Mouse (Mus musculus) A20 (cell line): ENCODE data around the gene Traf4.
"Not testable (repeated sequence)": the region's sequence is repeated elsewhere in the genome, so short reads cannot be mapped to it uniquely, and the experiment has no call there.

Experiments used
- DNase-seq: peaks from one replicate; pipeline ENCODE4 v3.0.0-alpha.2; 2011; ENCODE audit warnings: low read depth, low spot score

The Traf4 gene

DNA sequence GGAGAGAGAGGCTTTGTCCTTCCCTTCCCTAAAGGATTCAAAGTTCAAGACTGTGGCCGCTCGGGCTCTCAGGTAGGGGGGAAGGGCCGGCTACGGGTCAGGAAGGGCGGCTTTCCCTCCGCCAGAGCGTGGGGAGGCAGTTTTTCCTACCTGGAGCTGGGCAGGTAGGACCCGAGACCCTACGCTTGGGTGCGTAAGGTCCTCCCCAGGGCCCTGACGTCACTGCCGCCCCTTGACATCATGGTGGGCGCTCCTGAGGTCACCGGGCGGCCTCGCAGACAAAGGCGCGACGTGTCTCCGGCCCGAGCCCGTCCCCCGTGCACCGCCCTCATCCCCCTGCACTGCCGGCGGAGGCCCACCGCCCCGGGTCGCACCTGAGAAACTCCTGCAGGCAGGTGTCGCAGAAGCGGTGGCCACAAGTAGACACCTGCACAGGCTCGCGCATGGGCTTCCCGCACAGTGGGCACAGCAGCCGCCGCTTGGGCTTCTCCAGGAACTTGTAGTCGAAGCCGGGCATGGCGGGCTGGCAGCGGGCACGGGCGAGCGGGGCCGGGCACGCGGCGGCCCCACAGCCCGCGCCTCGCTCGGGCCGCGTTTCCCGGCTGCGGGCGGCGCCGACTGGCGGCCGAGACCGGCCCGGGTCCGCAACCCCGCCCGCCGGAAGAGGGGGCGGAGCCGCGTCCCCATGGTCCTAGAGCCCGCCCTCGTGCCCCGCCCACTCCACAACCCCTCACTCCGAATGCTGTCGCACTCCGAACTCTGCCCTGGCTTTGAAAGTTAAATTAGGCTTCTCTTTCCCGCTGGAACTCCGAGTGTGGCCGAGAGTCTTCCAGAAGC, at the start of gene Traf4:
Gene Traf4, minus strand, starts transcription at position 666 of the 837 bp plus-strand sequence.
- DNase-seq, result peak; percentile 86

DNA sequence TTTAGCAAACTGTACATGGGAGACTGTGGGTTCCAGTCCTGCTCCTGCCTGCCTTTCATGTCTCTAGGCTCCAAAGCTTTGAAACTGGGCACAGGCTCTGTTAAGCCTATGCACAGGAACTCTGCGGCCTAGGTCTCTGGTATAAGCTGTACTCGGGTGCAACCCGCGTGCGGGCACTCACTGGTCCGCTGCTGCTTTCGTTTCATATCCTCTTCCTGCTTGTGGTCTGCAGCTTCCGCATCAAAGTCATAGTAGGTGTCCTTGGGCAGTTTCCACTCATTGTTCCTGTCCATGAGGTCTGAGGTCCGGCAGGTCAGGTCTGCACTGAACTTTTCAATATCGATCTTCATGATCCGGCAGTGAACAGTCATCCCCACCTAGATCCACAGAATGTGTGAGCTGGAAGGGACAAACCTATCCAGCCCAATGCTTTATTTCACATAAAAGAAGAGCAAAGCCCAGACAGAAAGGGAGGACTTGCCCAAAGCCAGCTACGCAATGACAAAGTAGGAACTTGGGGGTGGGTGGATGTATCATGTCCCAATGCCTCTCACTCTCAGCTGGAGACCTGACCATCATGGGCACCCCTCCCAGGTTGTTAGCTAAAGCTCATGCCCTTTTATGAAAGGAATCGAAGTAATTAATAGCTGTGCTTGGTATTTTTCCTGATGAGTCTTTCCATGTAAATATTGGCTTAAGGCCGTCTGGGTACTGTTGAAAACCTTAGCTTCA, 47.9 kb upstream of the Traf4 start:
- DNase-seq, result no peak

DNA sequence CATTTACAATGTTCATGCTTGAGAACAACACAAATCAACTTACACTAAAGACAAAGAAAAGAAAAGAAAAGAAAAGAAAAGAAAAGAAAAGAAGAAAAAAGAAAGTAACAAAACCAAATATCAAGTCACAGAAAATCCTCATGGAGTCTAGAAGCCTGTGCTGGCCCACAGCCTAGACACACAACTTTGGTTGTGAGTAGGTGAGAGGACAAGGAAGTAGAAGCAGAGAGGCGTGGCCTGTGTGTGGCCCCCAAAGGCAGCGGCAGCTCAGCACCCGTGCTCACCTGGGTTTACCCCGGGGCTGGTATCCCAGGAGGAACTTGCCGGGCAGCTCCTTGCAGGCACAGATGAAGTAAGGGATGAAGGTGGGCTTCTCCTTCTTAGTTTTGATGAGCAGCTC, 46.1 kb upstream of the Traf4 start:
- no peak for DNase-seq

DNA sequence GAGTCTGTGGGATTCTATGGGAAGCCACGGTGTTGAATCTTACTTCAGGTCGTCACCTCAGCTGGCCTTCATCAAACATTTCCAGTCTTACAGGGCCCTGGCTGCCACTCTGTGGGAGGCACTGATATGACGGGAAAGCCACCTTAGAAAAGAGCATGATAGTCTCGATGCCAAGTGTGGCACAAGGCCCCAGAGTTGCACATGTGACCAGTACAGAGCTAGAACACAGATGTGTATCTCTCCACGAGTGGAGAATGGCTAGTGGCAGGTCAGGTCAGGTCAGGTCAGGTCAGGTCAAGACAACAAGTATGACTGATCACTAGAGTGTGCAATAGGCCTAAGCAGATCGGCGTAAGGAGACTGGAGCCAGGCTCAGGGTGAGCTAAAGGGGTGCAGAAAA, 45.2 kb upstream of the Traf4 start:
- DNase-seq, result no peak

DNA sequence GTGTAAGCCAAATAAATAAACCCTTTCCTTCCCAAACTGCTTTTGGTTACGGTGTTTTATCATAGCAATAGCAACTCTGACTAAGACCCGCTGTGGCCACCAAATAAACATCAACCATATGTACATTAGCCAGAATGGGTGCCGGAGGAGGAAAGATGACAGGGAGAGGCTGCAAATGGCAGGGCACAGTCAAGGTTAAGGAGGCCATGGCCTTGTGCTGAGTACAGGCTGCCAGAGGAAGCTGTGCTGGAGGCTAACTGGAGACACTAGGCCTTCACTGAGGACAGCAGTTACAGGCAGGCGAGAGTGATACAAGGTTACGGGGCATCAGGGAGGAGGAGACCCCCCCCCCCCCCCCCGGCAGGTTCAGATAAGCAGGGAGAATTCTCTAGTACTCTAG, 44.5 kb upstream of the Traf4 start:
- no peak for DNase-seq

DNA sequence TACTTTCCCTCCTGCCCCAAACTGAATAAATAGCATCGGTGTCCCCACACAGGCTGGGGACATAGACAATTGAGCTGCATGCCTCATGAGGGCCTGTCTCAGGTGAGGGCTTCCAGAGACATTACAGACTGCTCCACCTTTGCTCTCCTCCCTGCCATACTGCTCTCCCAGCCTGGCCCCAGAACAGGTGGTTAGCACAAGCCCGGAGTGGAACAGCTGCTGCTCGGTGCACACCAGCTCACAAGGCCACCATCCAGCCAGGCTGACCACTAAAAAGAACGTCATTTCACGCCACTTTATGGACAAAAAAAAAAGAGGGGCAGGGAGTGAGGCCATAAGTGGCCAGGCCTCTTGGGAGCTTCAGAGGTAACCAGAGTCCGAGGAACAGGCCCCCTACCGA, 41.8 kb upstream of the Traf4 start:
- DNase-seq, result no peak

DNA sequence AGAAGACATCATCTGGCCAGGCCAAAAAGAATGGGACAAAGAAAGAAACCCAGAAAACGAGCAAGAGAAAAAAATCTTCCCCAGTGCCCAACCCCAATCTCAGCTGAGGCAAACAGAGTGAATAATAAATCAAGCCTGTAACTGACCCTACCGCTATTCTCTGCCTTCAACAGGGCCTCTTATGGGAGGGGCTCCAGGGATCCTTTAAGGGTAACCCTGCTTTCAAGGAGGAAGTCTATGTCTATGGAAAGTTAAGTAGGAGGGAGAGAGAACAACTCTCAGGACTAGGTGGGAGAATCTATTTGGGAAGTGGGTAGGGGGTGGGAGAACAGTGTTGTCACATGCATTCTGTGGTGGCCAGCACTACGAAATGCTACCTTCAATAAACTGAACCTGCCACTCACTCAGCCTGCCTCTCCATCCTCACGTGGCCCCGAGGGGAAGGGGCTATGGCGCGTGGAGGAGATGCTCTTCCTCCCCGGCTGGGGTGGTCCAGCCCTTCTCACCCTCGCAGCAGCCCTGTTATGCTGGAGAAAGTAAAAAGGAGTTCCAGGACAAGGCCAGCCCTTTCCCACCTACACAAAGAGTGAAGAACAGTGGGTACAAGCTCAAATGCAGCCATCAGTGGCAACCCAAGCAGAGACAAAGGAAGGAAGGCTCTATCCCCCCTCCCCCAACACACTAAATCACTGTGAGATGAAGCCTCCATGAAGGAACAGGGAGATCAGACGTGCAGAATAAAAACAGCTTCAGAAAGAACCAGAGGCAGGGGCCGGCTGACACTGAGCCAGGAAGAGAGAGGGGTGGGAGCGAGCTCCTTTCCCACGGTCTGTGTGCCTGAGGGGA, 40.2 kb upstream of the Traf4 start:
- no peak for DNase-seq

DNA sequence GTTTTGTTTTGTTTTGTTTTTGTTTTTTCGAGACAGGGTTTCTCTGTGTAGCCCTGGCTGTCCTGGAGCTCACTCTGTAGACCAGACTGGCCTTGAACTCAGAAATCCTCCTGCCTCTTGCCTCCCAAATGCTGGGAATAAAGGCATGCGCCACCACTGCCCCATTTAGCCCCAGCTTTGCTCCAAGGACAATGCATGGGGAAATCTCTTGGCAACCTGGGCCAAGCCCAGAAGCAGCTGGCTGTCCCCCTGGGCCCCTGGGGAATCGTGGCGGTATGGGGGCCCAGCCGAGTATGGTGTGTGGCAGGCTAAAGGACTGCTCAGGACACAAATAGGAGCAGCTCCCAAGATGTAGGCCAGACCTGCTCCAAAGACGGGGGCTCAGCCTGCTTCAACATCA, 38.9 kb upstream of the Traf4 start:
- DNase-seq, result no peak

DNA sequence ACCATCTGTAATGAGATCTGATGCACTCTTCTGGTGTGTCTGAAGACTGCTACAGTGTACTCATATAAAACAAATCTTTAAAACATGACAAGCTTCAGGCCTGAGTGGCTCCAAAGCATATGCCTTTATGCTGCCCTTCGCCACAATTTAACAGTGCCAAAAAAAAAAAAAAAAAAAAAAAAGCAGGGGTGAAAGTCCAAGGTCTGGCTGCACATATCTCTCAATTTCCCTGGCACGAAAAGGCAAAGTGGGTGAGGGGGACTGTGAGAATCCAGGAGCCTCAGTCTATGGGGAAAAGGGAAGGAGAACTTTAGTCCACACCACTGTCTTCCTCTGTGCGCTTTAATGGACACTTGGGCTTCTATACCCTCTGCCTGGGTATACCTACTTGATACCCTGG, 37.0 kb upstream of the Traf4 start:
- no peak for DNase-seq

DNA sequence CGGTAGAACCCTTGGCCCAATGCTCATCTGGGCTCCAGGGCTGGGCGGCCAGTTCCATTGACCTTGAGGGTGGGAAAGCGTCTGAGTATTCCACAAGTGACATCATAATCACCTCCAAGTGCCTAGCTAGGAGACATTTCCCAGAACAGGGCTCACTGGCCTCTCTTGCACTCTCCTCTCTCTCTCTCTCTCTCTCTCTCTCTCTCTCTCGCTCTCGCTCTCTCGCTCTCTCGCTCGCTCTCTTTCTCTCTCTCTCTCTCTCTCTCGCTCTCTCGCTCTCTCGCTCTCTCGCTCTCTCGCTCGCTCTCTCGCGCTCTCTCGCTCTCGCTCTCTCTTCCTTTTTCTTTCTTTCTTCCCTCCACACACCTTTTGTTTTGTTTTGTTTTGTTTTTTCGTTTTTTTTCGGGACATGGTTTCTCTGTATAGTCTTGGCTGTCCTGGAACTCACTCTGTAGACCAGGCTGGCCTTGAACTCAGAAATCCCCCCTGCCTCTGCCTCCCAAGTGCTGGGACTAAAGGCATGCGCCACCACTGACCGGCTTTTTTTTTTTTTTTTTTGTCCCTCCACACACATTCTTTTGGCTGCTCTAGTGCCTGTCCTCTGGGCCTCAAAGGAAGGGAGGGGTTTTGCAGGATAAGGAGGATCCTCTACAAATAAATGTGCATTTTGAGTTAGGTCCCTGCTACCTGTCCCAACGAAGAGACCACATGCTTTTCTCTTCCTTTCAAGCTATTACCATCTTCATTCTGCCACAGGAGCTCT, 29.9 kb upstream of the Traf4 start:
- DNase-seq, result no peak

DNA sequence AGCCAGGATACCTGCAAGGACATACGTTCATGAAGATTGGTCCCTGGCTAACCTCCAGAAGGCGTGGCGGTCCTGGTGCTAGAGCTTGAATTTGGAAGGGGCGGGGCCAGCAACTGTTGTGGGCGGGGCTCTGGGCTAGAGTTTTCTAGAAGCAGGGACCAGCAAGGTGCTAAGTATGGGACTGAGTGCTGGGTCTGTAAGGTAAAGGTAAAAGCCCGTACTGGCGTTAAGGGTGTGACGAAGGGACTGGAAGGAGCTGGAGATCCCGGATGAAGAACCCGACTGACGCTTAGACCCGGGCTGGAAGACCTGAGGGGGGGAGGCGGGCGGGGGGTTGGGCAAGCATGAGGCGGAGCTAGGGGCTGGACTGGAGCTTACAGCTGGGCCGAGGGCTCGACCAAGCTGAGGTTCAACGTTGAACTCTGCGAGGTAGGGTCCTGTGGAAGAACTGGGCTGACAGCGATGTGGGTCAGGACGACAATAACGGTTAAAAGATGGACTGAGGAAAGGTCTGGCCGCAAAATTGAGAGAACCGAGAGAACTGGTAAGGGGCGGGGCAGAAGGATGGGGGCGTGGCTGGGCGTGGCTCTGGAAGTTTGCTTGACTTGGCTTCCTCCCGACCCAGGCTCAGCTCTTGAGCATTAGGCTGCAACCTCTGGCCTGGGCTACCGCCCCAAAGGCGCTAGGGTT, 29.2 kb upstream of the Traf4 start:
- peak; percentile 91 for DNase-seq

DNA sequence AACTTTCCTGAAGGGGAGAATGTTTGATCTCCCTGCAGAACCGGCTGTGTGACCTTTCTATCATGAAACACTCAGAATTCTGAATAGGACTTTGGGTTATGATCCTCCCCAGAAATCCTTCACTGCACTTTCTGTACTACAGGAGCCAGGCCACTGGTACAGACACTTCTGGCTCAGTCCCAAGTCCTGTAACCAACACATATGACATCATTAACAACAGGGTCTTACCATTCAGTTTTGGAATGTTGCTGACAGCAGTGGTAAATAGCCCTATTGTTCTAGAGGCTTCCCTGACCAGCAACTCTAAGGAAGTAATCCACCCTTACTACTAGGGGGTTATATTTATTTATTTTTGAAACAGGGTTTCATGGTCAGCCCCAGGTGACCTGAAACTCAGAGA, 27.7 kb upstream of the Traf4 start, which contains the start of gene Proca1:
Gene Proca1, plus strand, starts transcription at position 280 of the 400 bp plus-strand sequence.
- no peak for DNase-seq

DNA sequence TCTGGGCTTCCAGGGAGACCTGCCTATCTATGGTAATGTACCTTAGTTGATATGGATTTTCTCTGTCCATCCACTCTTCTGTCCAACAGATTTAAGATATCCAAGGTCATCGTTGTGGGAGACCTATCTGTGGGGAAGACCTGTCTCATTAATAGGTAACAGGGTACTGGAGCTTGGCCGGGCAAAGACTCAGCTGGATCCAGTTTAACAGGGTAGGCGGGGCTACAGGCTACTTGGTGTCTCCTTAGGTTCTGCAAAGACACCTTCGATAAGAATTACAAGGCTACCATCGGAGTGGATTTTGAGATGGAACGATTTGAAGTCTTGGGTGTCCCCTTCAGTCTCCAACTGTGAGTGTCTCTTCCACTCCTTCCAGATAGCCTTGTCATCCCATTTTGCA, 24.7 kb upstream of the Traf4 start:
- DNase-seq, result no peak

DNA sequence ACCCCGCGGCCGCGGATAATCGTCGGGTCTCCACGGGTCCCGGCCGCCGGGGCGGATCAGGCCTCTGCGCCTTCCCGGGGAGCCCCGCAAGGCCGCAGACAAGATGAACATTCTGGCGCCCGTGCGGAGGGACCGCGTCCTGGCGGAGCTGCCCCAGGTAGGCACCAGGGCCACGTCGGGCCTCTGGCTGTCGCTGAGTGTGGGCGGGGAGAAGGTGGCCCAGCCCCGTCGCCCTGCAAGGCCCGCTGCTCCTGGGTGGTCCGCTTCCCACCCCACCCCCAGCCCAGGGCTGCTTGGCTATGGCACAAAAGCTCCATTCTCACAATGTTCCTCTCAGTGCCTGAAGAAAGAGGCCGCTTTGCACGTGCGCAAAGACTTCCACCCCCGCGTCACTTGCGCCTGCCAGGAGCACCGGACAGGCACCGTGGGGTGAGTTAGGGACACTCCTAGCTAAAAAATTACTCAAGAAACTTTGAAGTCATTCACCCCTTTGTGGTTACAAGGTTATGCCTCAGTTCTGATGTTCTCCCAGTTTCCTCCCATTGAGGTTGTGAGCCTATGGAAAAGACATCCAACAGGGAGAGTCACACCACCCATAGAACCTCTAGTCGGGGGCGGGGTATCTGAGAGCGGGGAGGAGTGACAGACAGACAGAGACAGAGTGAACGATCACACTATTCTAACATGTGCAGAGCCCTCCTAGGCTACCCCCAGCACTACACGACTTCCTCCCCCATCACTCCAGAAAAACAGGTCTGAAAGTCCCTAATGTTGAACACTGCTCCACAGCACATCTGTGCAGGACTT, 24.0 kb upstream of the Traf4 start:
- no peak for DNase-seq

DNA sequence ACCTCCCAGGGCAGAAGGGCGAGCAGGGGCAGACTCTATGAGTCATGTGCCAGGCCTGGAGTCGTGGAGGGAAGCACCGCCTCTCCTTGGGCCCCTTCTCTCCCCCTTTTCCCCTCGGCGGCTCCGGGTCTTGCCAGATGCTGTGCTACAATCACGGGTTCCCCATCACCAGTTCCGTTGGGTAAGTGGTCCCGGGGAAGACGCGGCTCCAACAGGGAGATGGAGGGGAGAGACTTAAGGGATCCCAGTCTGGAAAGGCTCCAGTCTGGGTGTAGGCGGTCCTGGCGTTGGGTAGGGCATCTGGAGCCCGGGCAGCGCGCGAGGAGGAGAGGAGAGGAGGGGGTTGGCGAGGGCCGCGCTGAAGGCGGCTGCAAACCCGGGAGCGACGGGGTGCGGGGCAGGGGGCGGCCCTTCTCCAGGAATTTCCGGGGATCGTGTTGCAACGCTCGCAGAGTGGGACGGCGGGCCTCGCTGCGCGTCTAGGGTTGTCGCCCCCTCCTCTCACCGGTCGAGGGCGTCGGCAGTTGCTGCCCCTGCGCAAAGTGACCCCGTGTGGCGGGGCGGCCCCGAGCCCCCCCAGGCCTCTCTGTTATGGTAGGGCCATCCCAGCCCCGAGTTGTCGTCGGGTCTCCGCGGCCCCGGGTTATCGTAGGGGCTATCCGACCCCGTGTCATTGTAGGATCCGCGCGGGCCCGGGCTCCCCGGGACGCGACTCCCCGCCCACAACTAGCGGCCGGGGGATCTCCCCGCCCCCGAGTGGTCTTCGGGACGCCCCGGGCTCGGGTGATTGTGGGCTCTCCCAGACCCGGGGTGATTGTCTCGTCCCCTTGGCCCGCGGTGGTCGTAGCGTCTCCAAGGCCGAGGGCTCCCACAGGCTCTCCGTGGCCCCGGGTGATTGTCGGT, 23.2 kb upstream of the Traf4 start, which contains the start of gene Rab34:
Gene Rab34, plus strand, starts transcription at position 100 of the 903 bp plus-strand sequence.
- DNase-seq, result no peak

DNA sequence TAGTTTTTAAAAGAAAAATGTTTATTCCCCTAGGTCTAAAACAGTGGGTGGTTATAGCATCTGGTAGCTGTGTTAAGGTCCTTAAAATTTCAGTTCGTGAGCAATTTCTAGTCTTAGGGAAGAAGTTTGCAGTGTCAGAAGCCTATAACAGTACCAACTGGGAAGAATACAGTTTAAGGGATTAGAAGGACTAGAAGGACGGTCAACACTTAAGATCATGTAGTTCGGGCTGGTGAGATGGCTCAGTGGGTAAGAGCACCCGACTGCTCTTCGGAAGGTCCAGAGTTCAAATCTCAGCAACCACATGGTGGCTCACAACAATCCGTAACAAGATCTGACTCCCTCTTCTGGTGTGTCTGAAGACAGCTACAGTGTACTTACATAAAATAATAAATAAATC, 19.3 kb upstream of the Traf4 start:
- not testable (repeated sequence) for DNase-seq

DNA sequence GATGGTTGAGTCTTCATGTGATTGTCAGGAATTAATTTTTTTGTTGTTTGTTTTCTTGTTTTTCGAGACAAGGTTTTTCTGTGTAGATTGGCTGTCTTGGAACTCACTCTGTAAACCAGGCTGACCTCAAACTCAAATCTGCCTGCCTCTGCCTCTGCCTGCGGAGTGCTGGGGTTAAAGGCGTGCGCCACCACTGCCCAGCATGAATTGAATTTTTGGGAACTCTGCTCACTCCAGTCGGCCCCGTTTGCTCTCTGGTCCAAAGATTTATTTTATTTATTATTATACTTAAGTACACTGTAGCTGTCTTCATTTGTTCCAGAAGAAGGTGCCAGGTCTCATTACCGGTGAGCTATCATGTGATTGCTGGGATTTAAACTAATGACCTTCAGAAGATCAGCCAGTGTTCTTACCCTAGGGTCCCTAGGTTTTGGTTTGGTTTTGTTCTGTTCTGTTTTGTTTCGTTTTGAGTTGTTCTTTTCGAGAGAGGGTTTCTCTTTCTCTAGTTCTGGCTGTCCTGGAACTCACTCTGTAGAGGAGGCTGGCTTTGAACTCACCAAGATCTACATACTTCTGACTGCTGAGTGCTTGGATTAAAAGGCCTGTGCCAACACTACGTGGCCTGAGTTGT, 18.6 kb upstream of the Traf4 start:
- DNase-seq, result peak; percentile 46
